Mouse (Mus musculus) effector memory CD4-positive, alpha-beta T cell, adult 7 months (primary cell): ENCODE results near the gene Tmem106c. TPM values are rescaled to one million over a fixed set of nuclear protein-coding genes. Genes with fewer than 3 reads are reported as not detected.

Experiments used
- polyA plus RNA-seq: library from polyadenylated mRNA; unstranded; fragments of 100-300 nt; shearing (Covaris generic); gene quantifications from one replicate; pipeline ENCODE4 v1.2.1, GENCODE M21; 2017

The Tmem106c gene
- polyA plus RNA-seq = 11.9 TPM

GRCm38 (mm10) chr15:97963989-97964835 lies at the start of gene Tmem106c:
TSS of gene Tmem106c (plus strand) at chr15:97964200.

GRCm38 (mm10) chr15:98003822-98004739 lies 40.1 kb downstream of the Tmem106c start, which contains the start of gene Col2a1:
TSS of gene Col2a1 (minus strand) at chr15:98004695.

Other genes starting within 250 kb of the Tmem106c start
- gene Endou, start 232.9 kb upstream of the Tmem106c start, polyA plus RNA-seq = not detected
- 2.2 TPM for gene Rapgef3, start 196.2 kb upstream of the Tmem106c start, polyA plus RNA-seq
- gene Slc48a1, start 185.7 kb upstream of the Tmem106c start, polyA plus RNA-seq = 37.0 TPM
- 43.6 TPM for gene Hdac7, start 119.7 kb upstream of the Tmem106c start, polyA plus RNA-seq
- gene Vdr, start 53.6 kb upstream of the Tmem106c start, polyA plus RNA-seq = 0.20 TPM
- gene Col2a1, start 40.5 kb downstream of the Tmem106c start, polyA plus RNA-seq = 0.29 TPM
- gene Pfkm, start 128.4 kb downstream of the Tmem106c start, polyA plus RNA-seq = 5.5 TPM
- 37.6 TPM for gene Senp1, start 129.5 kb downstream of the Tmem106c start, polyA plus RNA-seq
- 14.8 TPM for gene Asb8, start 201.4 kb downstream of the Tmem106c start, polyA plus RNA-seq
- not detected for gene Ccdc184, start 203.0 kb downstream of the Tmem106c start, polyA plus RNA-seq
- gene Olfr288, start 231.3 kb downstream of the Tmem106c start, polyA plus RNA-seq = not detected